Mouse (Mus musculus) stomach, embryonic 15.5 days (tissue): ENCODE measurements around the gene Lad1. TPM values are rescaled to one million over a fixed set of nuclear protein-coding genes. Genes with fewer than 3 reads are reported as not detected.

Source experiments
- ATAC-seq: fragments of 200-750 bp; cut with Nextera tagmentation; 2 replicates; pipeline ENCODE4 v1.8.0; 2017; ENCODE audit warnings: low read depth, moderate number of reproducible peaks, moderate TSS enrichment; ENCODE audit not compliant: insufficient read depth, low FRiP score
- H3K27ac ChIP-seq: fragments of 300-500 bp; sonication (generic); 2 replicates; pipeline ENCODE4 v1.5.1; 2015; ENCODE audit warnings: mild to moderate bottlenecking, inconsistent platforms
- H3K27me3 ChIP-seq: fragments of 300-500 bp; sonication (generic); replicated peaks from 2 replicates; pipeline ENCODE4 v1.6.1; 2015; ENCODE audit warnings: inconsistent platforms
- H3K36me3 ChIP-seq: fragments of 300-500 bp; sonication (generic); 2 replicates; pipeline ENCODE4 v1.6.1; 2015; ENCODE audit warnings: inconsistent platforms
- H3K4me1 ChIP-seq: fragments of 300-500 bp; sonication (generic); 2 replicates; pipeline ENCODE4 v1.6.1; 2015; ENCODE audit warnings: inconsistent platforms
- H3K4me2 ChIP-seq: fragments of 300-500 bp; sonication (generic); 2 replicates; pipeline ENCODE4 v1.6.1; 2015; ENCODE audit warnings: mild to moderate bottlenecking, inconsistent platforms
- H3K4me3 ChIP-seq: fragments of 300-500 bp; sonication (generic); replicated peaks from 2 replicates; pipeline ENCODE4 v1.5.1; 2015; ENCODE audit warnings: inconsistent platforms
- H3K9ac ChIP-seq: fragments of 300-500 bp; sonication (generic); 2 replicates; pipeline ENCODE4 v1.6.1; 2015; ENCODE audit warnings: inconsistent platforms
- H3K9me3 ChIP-seq: fragments of 300-500 bp; sonication (generic); 2 replicates; pipeline ENCODE4 v1.6.1; 2016; ENCODE audit warnings: inconsistent platforms
- WGBS: fragments of 180-500 bp; shearing (Covaris S2); methylation state at CpG from one replicate; pipeline ENCODE4 v1.1.7; 2015; 5-methylcytosine and 5-hydroxymethylcytosine counted together
- polyA plus RNA-seq: library from polyadenylated mRNA; unstranded; fragments of >200 nt; fragmentation: Nextera tagmentation; extraction: Ambion mirVana; gene quantifications from 2 replicates; pipeline ENCODE4 v1.2.1, GENCODE M21; 2015

The Lad1 gene
- 95.0 and 97.1 TPM in 2 replicates for polyA plus RNA-seq

- H3K27ac ChIP-seq: peak within 1 kb of the TSS; percentile 86
- H3K4me3 ChIP-seq: peak within 1 kb of the TSS; percentile 54
- peaks cover 22% of the 10 kb centered on the region for H3K4me1 ChIP-seq
- ATAC-seq: peak; percentile 84
- no peaks in the 10 kb centered on the region for H3K9me3 ChIP-seq
- peak within 1 kb of the TSS; percentile 30; the same call in 1 of the 2 replicates for H3K9ac ChIP-seq
- H3K4me2 ChIP-seq: peak within 1 kb of the TSS; percentile 90
- no peaks in the 10 kb centered on the region for H3K36me3 ChIP-seq
- H3K27me3 ChIP-seq: peaks cover 30% of the 10 kb centered on the region
- under 1% methylated on average over 57 of the region's 63 CpGs for WGBS
These were observed at the start of gene Lad1 for GRCm38 (mm10) chr1:135818481-135819086. TSS of gene Lad1 (plus strand) at chr1:135818598.

DNA sequence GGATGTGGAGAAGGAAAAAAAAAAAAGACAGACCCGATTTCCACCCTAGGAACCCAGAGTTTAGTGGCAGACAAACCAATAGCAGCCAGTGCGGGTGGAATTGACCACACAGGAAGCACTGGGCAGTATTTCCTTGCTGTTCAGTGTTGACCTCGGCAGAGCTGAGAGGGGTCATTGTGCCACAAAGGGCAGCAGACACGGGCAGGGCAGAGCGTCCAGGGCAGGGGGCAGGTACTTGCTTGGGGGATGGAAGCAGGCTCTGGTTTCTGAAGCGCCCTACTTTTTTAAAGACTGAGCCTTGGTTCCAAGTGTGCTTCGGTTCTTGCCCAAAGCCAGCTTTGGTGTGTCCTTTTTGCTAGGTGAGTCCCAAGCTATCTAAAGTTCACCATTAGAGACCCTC lies 48.2 kb upstream of the Lad1 start:
- H3K4me1 ChIP-seq: peaks cover 36% of the 10 kb centered on the region
- peak overlapping the region; percentile 59; the same call in 1 of the 2 replicates for H3K27ac ChIP-seq
- 64% methylated on average over 7 of the region's 7 CpGs for WGBS
- no peaks in the 10 kb centered on the region for H3K27me3 ChIP-seq
- no peaks in the 10 kb centered on the region for H3K9me3 ChIP-seq
- ATAC-seq: no peak
- H3K36me3 ChIP-seq: peaks cover 3% of the 10 kb centered on the region; the same call in 1 of the 2 replicates
- no peak overlapping the region for H3K4me3 ChIP-seq
- H3K9ac ChIP-seq: no peak overlapping the region
- H3K4me2 ChIP-seq: no peak overlapping the region

DNA sequence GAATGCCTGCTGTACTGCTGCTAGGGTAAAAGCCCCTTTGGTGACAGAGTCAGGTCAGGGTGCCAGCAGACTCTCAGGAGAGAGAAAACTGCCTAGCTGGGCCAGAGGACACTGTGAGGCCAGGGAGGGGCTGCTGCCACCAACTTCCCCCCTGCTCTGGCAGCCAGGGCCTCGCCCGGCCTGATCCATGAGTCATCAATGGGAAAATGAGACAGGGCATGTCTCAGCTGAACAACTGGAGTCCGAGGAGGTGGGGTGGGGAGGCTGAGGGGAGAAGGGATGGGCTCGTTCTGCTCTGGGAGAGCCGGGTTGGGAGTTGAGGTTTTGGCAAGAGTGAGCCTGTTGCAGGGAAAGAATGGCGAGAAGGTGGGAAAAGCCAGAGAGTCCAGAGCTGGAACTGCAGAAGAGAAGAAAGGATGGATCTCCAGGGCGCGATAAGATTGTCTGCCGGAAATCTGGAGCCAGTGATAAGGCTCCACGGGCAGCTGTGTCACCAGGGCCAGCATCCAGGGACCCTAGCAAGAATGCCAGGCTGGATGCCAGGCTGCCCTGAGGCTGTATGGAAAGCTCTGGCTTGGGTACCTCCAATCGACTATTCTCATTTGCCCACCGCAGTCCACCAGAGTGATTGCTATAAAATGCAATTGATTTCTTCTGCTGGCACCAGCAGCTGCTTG lies 47.4 kb upstream of the Lad1 start:
- no peaks in the 10 kb centered on the region for H3K9me3 ChIP-seq
- peaks cover 31% of the 10 kb centered on the region; the same call in 1 of the 2 replicates for H3K4me1 ChIP-seq
- H3K4me2 ChIP-seq: peak overlapping the region; percentile 8; the same call in 1 of the 2 replicates
- ATAC-seq: 0 out of 2 replicates have a peak, but pooled peaks have one; percentile 48
- H3K4me3 ChIP-seq: no peak overlapping the region
- H3K9ac ChIP-seq: no peak overlapping the region
- peak overlapping the region; percentile 59 for H3K27ac ChIP-seq
- 38% methylated on average over 12 of the region's 12 CpGs for WGBS
- H3K27me3 ChIP-seq: no peaks in the 10 kb centered on the region
- H3K36me3 ChIP-seq: peaks cover 3% of the 10 kb centered on the region; the same call in 1 of the 2 replicates

DNA sequence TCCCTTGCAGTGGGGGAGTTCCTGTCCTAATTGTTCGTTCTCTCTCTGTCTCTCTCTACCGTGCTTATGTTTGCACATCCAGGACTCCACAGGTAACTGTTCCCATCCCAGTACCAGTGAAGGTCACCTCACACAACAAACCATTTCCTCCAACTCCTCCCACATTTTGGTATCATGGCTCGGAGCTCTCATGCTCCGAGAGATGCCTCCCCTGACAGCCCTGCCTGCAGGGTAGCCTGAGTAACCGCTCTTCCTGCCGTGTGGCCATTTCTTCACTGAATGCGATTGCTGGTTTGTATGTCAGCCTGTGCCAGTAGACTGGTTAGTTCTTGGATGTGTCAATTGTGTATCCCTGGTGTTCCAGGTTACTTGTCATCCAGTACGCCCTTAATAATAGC lies 46.8 kb upstream of the Lad1 start:
- Histone ChIP-seq H3K27ac (peak overlapping the region; percentile 37), H3K9me3 (no peaks in the 10 kb centered on the region), H3K4me2 (no peak overlapping the region), H3K36me3 (peaks cover 3% of the 10 kb centered on the region; the same call in 1 of the 2 replicates), H3K4me1 (peaks cover 31% of the 10 kb centered on the region; the same call in 1 of the 2 replicates), H3K9ac (no peak overlapping the region), H3K4me3 (no peak overlapping the region), H3K27me3 (no peaks in the 10 kb centered on the region)
- WGBS: 67% methylated on average over 8 of the region's 8 CpGs
- ATAC-seq: no peak

DNA sequence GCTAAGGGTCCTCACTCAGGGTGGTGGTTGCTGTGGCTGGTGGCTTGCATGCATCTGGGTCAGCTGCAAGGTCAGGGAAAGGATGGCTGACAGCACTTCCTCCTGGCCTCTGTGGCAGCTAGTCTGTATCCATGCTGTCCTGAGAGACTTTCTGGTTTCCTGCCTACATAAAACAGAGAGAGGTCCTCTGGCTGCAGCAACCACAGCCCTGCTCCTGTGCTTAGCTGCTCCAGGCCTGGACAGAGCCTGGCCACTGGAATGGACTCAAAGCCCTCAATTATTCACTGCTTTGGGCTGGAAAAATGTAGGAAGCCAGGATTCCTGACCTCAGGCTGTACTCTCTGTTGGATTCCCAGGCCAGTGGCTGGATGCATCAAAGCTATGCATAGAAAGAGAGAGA lies 41.8 kb upstream of the Lad1 start:
- no peaks in the 10 kb centered on the region for H3K36me3 ChIP-seq
- no peak overlapping the region for H3K4me2 ChIP-seq
- H3K9ac ChIP-seq: no peak overlapping the region
- no peaks in the 10 kb centered on the region for H3K9me3 ChIP-seq
- peaks cover 14% of the 10 kb centered on the region for H3K4me1 ChIP-seq
- no peak for ATAC-seq
- H3K4me3 ChIP-seq: no peak overlapping the region
- H3K27me3 ChIP-seq: 0 out of 2 replicates have a peak, but pooled peaks cover 4% of the 10 kb centered on the region
- H3K27ac ChIP-seq: 0 out of 2 replicates have a peak overlapping the region, but pooled peaks have one; percentile 17

GRCm38 (mm10) chr1:135777046-135777445 lies 41.4 kb upstream of the Lad1 start:
- Histone ChIP-seq H3K27me3 (0 out of 2 replicates have a peak, but pooled peaks cover 4% of the 10 kb centered on the region), H3K4me3 (no peak overlapping the region), H3K36me3 (no peaks in the 10 kb centered on the region), H3K9ac (no peak overlapping the region), H3K9me3 (no peaks in the 10 kb centered on the region), H3K27ac (no peak overlapping the region), H3K4me1 (peaks cover 14% of the 10 kb centered on the region), H3K4me2 (no peak overlapping the region)
- ATAC-seq: no peak
- 82% methylated on average over 1 of the region's 1 CpGs for WGBS

DNA sequence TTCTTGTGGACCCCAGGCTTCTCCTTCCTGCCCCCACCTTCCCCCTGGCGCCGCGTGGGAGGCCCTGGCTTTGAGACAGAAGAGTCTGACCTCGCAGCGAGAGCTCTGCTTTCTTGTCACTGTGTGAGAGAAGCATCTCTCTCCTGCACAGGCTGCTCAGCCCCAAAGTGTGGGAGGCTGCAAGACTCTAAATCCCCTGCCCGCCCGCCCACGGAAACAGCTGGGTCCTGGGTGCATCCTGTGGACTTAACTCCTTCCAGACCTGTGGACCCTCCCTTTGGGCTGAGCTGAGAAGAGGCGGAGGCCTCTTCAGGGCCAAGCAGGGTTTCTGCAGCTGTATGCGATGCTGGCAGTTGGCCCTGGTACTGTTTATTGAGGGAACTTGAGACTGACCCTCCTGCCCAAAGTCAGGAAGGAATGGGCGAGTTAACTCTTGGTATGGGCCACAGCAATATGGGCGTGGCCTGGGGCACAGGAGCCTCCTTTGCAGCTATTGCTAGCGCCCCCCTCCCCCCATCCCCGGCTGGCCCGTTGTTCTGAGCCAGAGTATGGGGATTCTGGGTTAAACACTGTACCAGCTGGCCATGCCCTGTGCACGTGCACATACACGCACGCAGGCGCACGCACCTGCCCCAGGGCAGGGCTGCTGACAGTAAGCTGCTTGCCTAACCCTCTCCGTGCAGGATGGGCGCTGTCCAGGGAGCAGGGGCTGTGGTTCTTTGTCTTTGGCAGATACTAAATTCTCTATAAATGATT lies 39.4 kb upstream of the Lad1 start, which contains the start of gene Tnni1:
Gene Tnni1 (plus strand): TSS at position 655 of the 756 bp plus-strand sequence.
- no peaks in the 10 kb centered on the region for H3K9me3 ChIP-seq
- peak within 1 kb of the TSS; percentile 64 for H3K27ac ChIP-seq
- no peaks in the 10 kb centered on the region for H3K36me3 ChIP-seq
- WGBS: 16% methylated on average over 22 of the region's 22 CpGs
- peak within 1 kb of the TSS; percentile 41 for H3K4me2 ChIP-seq
- H3K9ac ChIP-seq: no peak within 1 kb of the TSS
- H3K27me3 ChIP-seq: 0 out of 2 replicates have a peak, but pooled peaks cover 4% of the 10 kb centered on the region
- peaks cover 14% of the 10 kb centered on the region for H3K4me1 ChIP-seq
- no peak within 1 kb of the TSS for H3K4me3 ChIP-seq
- ATAC-seq: peak; percentile 20; the same call in 1 of the 2 replicates

DNA sequence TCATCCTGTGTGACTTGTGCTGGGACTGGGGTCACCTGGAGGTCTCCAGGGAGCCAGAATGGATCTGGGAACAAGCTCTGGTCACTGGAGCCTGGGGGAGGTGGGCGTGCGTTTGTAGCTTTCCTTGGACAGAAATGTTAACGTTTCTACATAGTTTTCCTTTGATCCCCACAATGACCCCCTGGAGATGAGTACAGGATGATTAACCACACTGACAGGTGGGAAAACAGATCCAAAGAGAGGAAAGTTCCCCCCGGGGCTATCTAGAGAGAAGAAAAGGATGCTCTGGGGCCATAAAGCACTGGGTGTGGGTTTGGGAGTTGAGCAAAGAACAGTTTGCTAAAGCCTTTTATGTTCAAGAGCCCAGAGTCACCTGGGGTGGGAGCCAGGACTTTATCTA lies 37.7 kb upstream of the Lad1 start:
- no peaks in the 10 kb centered on the region for H3K9me3 ChIP-seq
- no peak overlapping the region for H3K27ac ChIP-seq
- 0 out of 2 replicates have a peak, but pooled peaks cover 4% of the 10 kb centered on the region for H3K27me3 ChIP-seq
- no peaks in the 10 kb centered on the region for H3K36me3 ChIP-seq
- ATAC-seq: no peak
- peaks cover 14% of the 10 kb centered on the region for H3K4me1 ChIP-seq
- H3K9ac ChIP-seq: no peak overlapping the region
- H3K4me3 ChIP-seq: no peak overlapping the region
- no peak overlapping the region for H3K4me2 ChIP-seq
- 54% methylated on average over 4 of the region's 4 CpGs for WGBS

- no peak overlapping the region for H3K27ac ChIP-seq
- no peak overlapping the region for H3K4me2 ChIP-seq
- no peaks in the 10 kb centered on the region for H3K9me3 ChIP-seq
- no peak overlapping the region for H3K9ac ChIP-seq
- H3K36me3 ChIP-seq: no peaks in the 10 kb centered on the region
- H3K4me1 ChIP-seq: peaks cover 14% of the 10 kb centered on the region
- peak; percentile 44; the same call in 1 of the 2 replicates for ATAC-seq
- H3K27me3 ChIP-seq: 0 out of 2 replicates have a peak, but pooled peaks cover 4% of the 10 kb centered on the region
- WGBS: 20% methylated on average over 13 of the region's 13 CpGs
- H3K4me3 ChIP-seq: no peak overlapping the region
These were observed 37.2 kb upstream of the Lad1 start for GRCm38 (mm10) chr1:135781220-135781619.

DNA sequence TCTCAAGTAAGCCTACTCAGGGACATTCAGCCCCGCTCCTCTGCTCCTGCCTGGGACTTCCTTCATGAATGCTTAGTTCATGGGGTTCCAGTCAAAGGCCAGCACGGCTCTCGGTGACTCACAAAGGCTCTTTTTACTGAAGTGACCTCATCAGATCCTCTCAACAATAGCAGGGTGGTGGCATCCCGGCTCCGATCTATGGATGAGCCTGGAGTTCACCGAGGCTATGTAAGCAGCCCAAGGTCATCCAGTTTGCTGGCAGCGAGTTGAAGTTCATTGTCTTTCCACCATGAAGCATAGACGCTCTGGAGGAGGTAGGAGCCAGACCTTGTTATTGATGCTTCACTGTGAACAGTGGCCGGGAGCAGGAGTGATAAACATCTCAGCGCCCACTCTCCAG lies 35.6 kb upstream of the Lad1 start:
- H3K36me3 ChIP-seq: no peaks in the 10 kb centered on the region

GRCm38 (mm10) chr1:135787799-135788198 lies 30.6 kb upstream of the Lad1 start:
- no peaks in the 10 kb centered on the region for H3K36me3 ChIP-seq
- no peak for ATAC-seq
- no peak overlapping the region for H3K4me2 ChIP-seq
- no peak overlapping the region; the same call in 1 of the 2 replicates for H3K27ac ChIP-seq
- H3K4me1 ChIP-seq: no peaks in the 10 kb centered on the region; the same call in 1 of the 2 replicates
- H3K27me3 ChIP-seq: no peaks in the 10 kb centered on the region
- no peak overlapping the region for H3K9ac ChIP-seq
- no peaks in the 10 kb centered on the region for H3K9me3 ChIP-seq
- WGBS: 49% methylated on average over 3 of the region's 3 CpGs
- no peak overlapping the region for H3K4me3 ChIP-seq

More for the DNA sequence above, 35.6 kb upstream of the Lad1 start:
- H3K4me1 ChIP-seq: peaks cover 14% of the 10 kb centered on the region
- no peak overlapping the region for H3K4me2 ChIP-seq
- H3K27me3 ChIP-seq: 0 out of 2 replicates have a peak, but pooled peaks cover 4% of the 10 kb centered on the region
- ATAC-seq: no peak
- no peak overlapping the region for H3K27ac ChIP-seq
- 66% methylated on average over 10 of the region's 10 CpGs for WGBS
- H3K4me3 ChIP-seq: no peak overlapping the region
- H3K9me3 ChIP-seq: no peaks in the 10 kb centered on the region
- no peak overlapping the region for H3K9ac ChIP-seq
